Mouse (Mus musculus): Measurements from ENCODE around the gene Rmnd5a. TPM values are rescaled to one million over a fixed set of nuclear protein-coding genes. Genes with fewer than 3 reads are reported as not detected.

The Rmnd5a gene
- polyA plus RNA-seq, 1 experiment from 2014 or later = 8.4 TPM

- H3K27me3 ChIP-seq = no peaks in the 10 kb centered on the region
- 92% methylated on average over 6 of the region's 6 CpGs for WGBS
- H3K27ac ChIP-seq = no peak overlapping the region
- no peaks in the 10 kb centered on the region for H3K9me3 ChIP-seq (replicated peaks)
- no peaks in the 10 kb centered on the region for H3K36me3 ChIP-seq
- ATAC-seq (replicated peaks; ENCODE audit: insufficient number of reproducible peaks, insufficient read depth, low FRiP score, low read depth) = no peak
- no peak overlapping the region for H3K4me2 ChIP-seq
- H3K4me1 ChIP-seq (replicated peaks) = no peaks in the 10 kb centered on the region
- H3K9ac ChIP-seq = no peak overlapping the region
- no peak overlapping the region for H3K4me3 ChIP-seq
Measured at GRCm38 (mm10) chr6:71369416-71369815, 71.0 kb downstream of the Rmnd5a start.

- ATAC-seq (replicated peaks; ENCODE audit: insufficient number of reproducible peaks, insufficient read depth, low FRiP score, low read depth) = no peak
- Histone ChIP-seq H3K4me3 (no peak overlapping the region), H3K9ac (no peak overlapping the region), H3K36me3 (no peaks in the 10 kb centered on the region), H3K4me1 (replicated peaks) (no peaks in the 10 kb centered on the region), H3K27me3 (no peaks in the 10 kb centered on the region), H3K9me3 (replicated peaks) (no peaks in the 10 kb centered on the region), H3K27ac (no peak overlapping the region), H3K4me2 (no peak overlapping the region)
- 77% methylated on average over 2 of the region's 2 CpGs for WGBS
Measured at GRCm38 (mm10) chr6:71363995-71364394, 76.4 kb downstream of the Rmnd5a start.

GRCm38 (mm10) chr6:71361156-71361670 is 79.2 kb downstream of the Rmnd5a start:
- H3K27me3 ChIP-seq = no peaks in the 10 kb centered on the region
- whole genome bisulfite sequencing = 64% methylated on average over 10 of the region's 10 CpGs
- H3K4me2 ChIP-seq = no peak overlapping the region
- no peak overlapping the region for H3K9ac ChIP-seq
- ATAC-seq (replicated peaks; ENCODE audit: insufficient number of reproducible peaks, insufficient read depth, low FRiP score, low read depth) = no peak
- no peaks in the 10 kb centered on the region for H3K9me3 ChIP-seq (replicated peaks)
- no peaks in the 10 kb centered on the region for H3K36me3 ChIP-seq
- H3K4me1 ChIP-seq (replicated peaks) = no peaks in the 10 kb centered on the region
- no peak overlapping the region for H3K4me3 ChIP-seq
- H3K27ac ChIP-seq = no peak overlapping the region

- Histone ChIP-seq H3K4me1 (replicated peaks) (no peaks in the 10 kb centered on the region), H3K4me3 (no peak overlapping the region), H3K27ac (no peak overlapping the region), H3K27me3 (no peaks in the 10 kb centered on the region), H3K9ac (no peak overlapping the region), H3K4me2 (no peak overlapping the region), H3K36me3 (no peaks in the 10 kb centered on the region), H3K9me3 (replicated peaks) (no peaks in the 10 kb centered on the region)
- no peak for ATAC-seq (replicated peaks; ENCODE audit: insufficient number of reproducible peaks, insufficient read depth, low FRiP score, low read depth)
- WGBS = 52% methylated on average over 5 of the region's 5 CpGs
Measured at GRCm38 (mm10) chr6:71360751-71361150, 79.7 kb downstream of the Rmnd5a start.

- Histone ChIP-seq H3K4me1 (replicated peaks) (no peaks in the 10 kb centered on the region), H3K36me3 (no peaks in the 10 kb centered on the region), H3K4me3 (no peak overlapping the region), H3K27me3 (no peaks in the 10 kb centered on the region), H3K9ac (no peak overlapping the region), H3K9me3 (replicated peaks) (no peaks in the 10 kb centered on the region), H3K4me2 (no peak overlapping the region), H3K27ac (no peak overlapping the region)
- no peak for ATAC-seq (replicated peaks; ENCODE audit: insufficient number of reproducible peaks, insufficient read depth, low FRiP score, low read depth)
- 70% methylated on average over 4 of the region's 4 CpGs for WGBS
Measured at GRCm38 (mm10) chr6:71360221-71360620, 80.2 kb downstream of the Rmnd5a start.

- H3K9ac ChIP-seq = no peak overlapping the region
- H3K4me1 ChIP-seq (replicated peaks) = no peaks in the 10 kb centered on the region
- H3K36me3 ChIP-seq = no peaks in the 10 kb centered on the region
- H3K9me3 ChIP-seq (replicated peaks) = no peaks in the 10 kb centered on the region
- H3K27me3 ChIP-seq = no peaks in the 10 kb centered on the region
- no peak overlapping the region for H3K4me2 ChIP-seq
- no peak for ATAC-seq (replicated peaks; ENCODE audit: insufficient number of reproducible peaks, insufficient read depth, low FRiP score, low read depth)
- 85% methylated on average over 7 of the region's 7 CpGs for WGBS
- H3K4me3 ChIP-seq = no peak overlapping the region
- H3K27ac ChIP-seq = no peak overlapping the region
Measured at GRCm38 (mm10) chr6:71357493-71357892, 82.9 kb downstream of the Rmnd5a start.

GRCm38 (mm10) chr6:71353722-71354121 is 86.7 kb downstream of the Rmnd5a start:
- Histone ChIP-seq H3K4me1 (replicated peaks) (no peaks in the 10 kb centered on the region), H3K9me3 (replicated peaks) (no peaks in the 10 kb centered on the region), H3K9ac (no peak overlapping the region), H3K27me3 (no peaks in the 10 kb centered on the region), H3K27ac (no peak overlapping the region), H3K36me3 (no peaks in the 10 kb centered on the region), H3K4me3 (no peak overlapping the region), H3K4me2 (no peak overlapping the region)
- 80% methylated on average over 2 of the region's 2 CpGs for WGBS
- ATAC-seq (replicated peaks; ENCODE audit: insufficient number of reproducible peaks, insufficient read depth, low FRiP score, low read depth) = no peak

GRCm38 (mm10) chr6:71352866-71353427 is 87.5 kb downstream of the Rmnd5a start:
- Histone ChIP-seq H3K4me2 (no peak overlapping the region), H3K36me3 (no peaks in the 10 kb centered on the region), H3K4me1 (replicated peaks) (no peaks in the 10 kb centered on the region), H3K9ac (no peak overlapping the region), H3K27ac (no peak overlapping the region), H3K27me3 (no peaks in the 10 kb centered on the region), H3K4me3 (no peak overlapping the region), H3K9me3 (replicated peaks) (no peaks in the 10 kb centered on the region)
- WGBS = 77% methylated on average over 10 of the region's 10 CpGs
- ATAC-seq (replicated peaks; ENCODE audit: insufficient number of reproducible peaks, insufficient read depth, low FRiP score, low read depth) = no peak

GRCm38 (mm10) chr6:71352201-71352600 is 88.2 kb downstream of the Rmnd5a start:
- Histone ChIP-seq H3K36me3 (no peaks in the 10 kb centered on the region), H3K9ac (no peak overlapping the region), H3K9me3 (replicated peaks) (no peaks in the 10 kb centered on the region), H3K27ac (no peak overlapping the region), H3K4me3 (no peak overlapping the region), H3K4me2 (no peak overlapping the region), H3K27me3 (no peaks in the 10 kb centered on the region), H3K4me1 (replicated peaks) (no peaks in the 10 kb centered on the region)
- ATAC-seq (replicated peaks; ENCODE audit: insufficient number of reproducible peaks, insufficient read depth, low FRiP score, low read depth) = no peak
- WGBS = 85% methylated on average over 6 of the region's 6 CpGs

GRCm38 (mm10) chr6:71351201-71351600 is 89.2 kb downstream of the Rmnd5a start:
- H3K9me3 ChIP-seq (replicated peaks) = no peaks in the 10 kb centered on the region
- 91% methylated on average over 3 of the region's 3 CpGs for WGBS

GRCm38 (mm10) chr6:71348006-71348405 is 92.4 kb downstream of the Rmnd5a start:
- no peak overlapping the region for H3K4me3 ChIP-seq
- H3K9me3 ChIP-seq (replicated peaks) = no peaks in the 10 kb centered on the region
- no peaks in the 10 kb centered on the region for H3K36me3 ChIP-seq
- ATAC-seq (replicated peaks; ENCODE audit: insufficient number of reproducible peaks, insufficient read depth, low FRiP score, low read depth) = no peak
- 92% methylated on average over 9 of the region's 9 CpGs for whole genome bisulfite sequencing
- no peak overlapping the region for H3K27ac ChIP-seq
- no peaks in the 10 kb centered on the region for H3K27me3 ChIP-seq
- no peaks in the 10 kb centered on the region for H3K4me1 ChIP-seq (replicated peaks)
- no peak overlapping the region for H3K4me2 ChIP-seq
- no peak overlapping the region for H3K9ac ChIP-seq

More at GRCm38 (mm10) chr6:71351201-71351600, 89.2 kb downstream of the Rmnd5a start:
- Histone ChIP-seq H3K4me1 (replicated peaks) (no peaks in the 10 kb centered on the region), H3K9ac (no peak overlapping the region), H3K4me3 (no peak overlapping the region), H3K27me3 (no peaks in the 10 kb centered on the region), H3K27ac (no peak overlapping the region), H3K36me3 (no peaks in the 10 kb centered on the region), H3K4me2 (no peak overlapping the region)
- ATAC-seq (replicated peaks; ENCODE audit: insufficient number of reproducible peaks, insufficient read depth, low FRiP score, low read depth) = no peak

- Histone ChIP-seq H3K27me3 (no peaks in the 10 kb centered on the region), H3K27ac (no peak overlapping the region), H3K4me3 (no peak overlapping the region), H3K36me3 (no peaks in the 10 kb centered on the region), H3K9me3 (replicated peaks) (no peaks in the 10 kb centered on the region), H3K4me1 (replicated peaks) (no peaks in the 10 kb centered on the region), H3K9ac (no peak overlapping the region), H3K4me2 (no peak overlapping the region)
- ATAC-seq (replicated peaks; ENCODE audit: insufficient number of reproducible peaks, insufficient read depth, low FRiP score, low read depth) = no peak
- 86% methylated on average over 9 of the region's 9 CpGs for WGBS
Measured at GRCm38 (mm10) chr6:71341179-71341578, 99.3 kb downstream of the Rmnd5a start.

Data from heart, embryonic 15.5 days (tissue).